Comparison of ENCODE assay signal across 24 mouse cellular contexts in genomic region chr15:88848661-88849060, GRCm38 (mm10).
"Had no signal": no experiment of that assay in that cellular context is flagged by ENCODE, and none has a peak within 500 bp of the region (broad histone marks: within the 10 kb centered on the region; RNA-seq: fewer than 3 reads in every experiment).

No protein-coding gene starts in this region.

- H3K9me3 ChIP-seq: heart, embryonic 13.5 days; heart, embryonic 15.5 days; hindbrain, embryonic 13.5 days; hindbrain, embryonic 15.5 days; kidney, embryonic 15.5 days; limb, embryonic 13.5 days; limb, embryonic 15.5 days; liver, embryonic 12.5 days had no signal

- DNase-seq: gastrocnemius, postnatal 10 days; gastrocnemius, postnatal 36 days; heart, adult 18-20 months; heart, postnatal 14 days; heart, postnatal 36 days; kidney, adult 11 months; kidney, adult 2 months; kidney, adult 9 months; kidney, postnatal 14 days; kidney, postnatal 36 days; layer of hippocampus, adult 9-11 months; layer of hippocampus, postnatal 36 days; left cerebral cortex, postnatal 4 days had no signal

- H3K27ac ChIP-seq: heart, embryonic 13.5 days; heart, embryonic 15.5 days; hindbrain, embryonic 13.5 days; hindbrain, embryonic 15.5 days; hindbrain, postnatal 0 days; kidney, embryonic 15.5 days; kidney, postnatal 0 days; limb, embryonic 13.5 days; limb, embryonic 15.5 days; liver, embryonic 12.5 days; liver, embryonic 14.5 days had no signal

- H3K36me3 ChIP-seq: heart, embryonic 13.5 days; heart, embryonic 15.5 days; hindbrain, embryonic 13.5 days; hindbrain, embryonic 15.5 days; kidney, embryonic 15.5 days; limb, embryonic 13.5 days; limb, embryonic 15.5 days; liver, embryonic 12.5 days had no signal

- H3K4me1 ChIP-seq: liver, embryonic 12.5 days had no signal

- H3K4me3 ChIP-seq: heart, embryonic 13.5 days; heart, embryonic 15.5 days; hindbrain, embryonic 13.5 days; hindbrain, embryonic 15.5 days; kidney, embryonic 15.5 days; limb, embryonic 13.5 days; limb, embryonic 15.5 days; liver, embryonic 12.5 days had no signal

- H3K27me3 ChIP-seq: heart, embryonic 13.5 days; heart, embryonic 15.5 days; hindbrain, embryonic 13.5 days; hindbrain, embryonic 15.5 days; kidney, embryonic 15.5 days; limb, embryonic 13.5 days; limb, embryonic 15.5 days had no signal
